Mouse (Mus musculus): ENCODE measurements around the gene Stx1b.
"Not testable (repeated sequence)": the region's sequence is repeated elsewhere in the genome, so short reads cannot be mapped to it uniquely, and the experiment has no call there.

The Stx1b gene

DNA sequence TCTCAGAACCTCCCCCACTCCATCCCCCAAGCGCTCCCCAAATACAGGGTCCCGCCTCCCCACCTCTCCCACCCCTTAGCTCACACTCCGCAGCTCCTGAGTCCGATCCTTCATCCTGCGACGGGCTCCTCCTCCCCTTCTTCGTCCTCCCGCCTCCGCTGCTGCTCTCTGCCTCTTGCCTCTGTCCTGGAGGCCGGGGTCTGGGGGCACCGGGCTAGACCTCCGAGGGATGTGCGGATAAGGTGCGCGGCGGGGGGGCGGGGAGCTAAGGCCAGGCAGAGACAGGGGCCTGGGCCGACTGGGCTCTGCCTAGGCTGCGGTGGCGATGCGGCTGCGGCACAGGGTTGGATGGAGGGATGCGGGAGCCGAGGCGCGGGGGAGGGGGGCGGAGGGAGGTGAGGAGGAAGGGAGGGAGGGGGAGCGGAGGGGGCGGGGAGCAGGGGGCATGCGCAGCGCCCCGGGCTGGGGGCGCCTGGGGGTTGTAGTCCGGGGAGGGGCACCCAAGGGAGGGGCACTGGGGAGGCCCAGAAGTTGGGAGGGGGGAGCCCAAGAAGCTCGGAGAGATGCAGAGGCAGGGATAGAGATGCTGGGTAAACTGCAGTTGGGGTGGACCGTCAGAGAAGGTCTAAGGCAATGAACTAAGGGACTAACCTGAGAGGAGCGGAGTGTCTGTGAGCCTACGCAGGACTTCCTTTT, at the start of gene Stx1b, which contains the start of gene Stx4a:
Gene Stx1b (minus strand): TSS at position 374 of the 696 bp plus-strand sequence.
Gene Stx4a (plus strand): TSS at position 119 of the 696 bp plus-strand sequence.
- peak; percentile 73 for DNase-seq (ENCODE audit: low spot score)

DNA sequence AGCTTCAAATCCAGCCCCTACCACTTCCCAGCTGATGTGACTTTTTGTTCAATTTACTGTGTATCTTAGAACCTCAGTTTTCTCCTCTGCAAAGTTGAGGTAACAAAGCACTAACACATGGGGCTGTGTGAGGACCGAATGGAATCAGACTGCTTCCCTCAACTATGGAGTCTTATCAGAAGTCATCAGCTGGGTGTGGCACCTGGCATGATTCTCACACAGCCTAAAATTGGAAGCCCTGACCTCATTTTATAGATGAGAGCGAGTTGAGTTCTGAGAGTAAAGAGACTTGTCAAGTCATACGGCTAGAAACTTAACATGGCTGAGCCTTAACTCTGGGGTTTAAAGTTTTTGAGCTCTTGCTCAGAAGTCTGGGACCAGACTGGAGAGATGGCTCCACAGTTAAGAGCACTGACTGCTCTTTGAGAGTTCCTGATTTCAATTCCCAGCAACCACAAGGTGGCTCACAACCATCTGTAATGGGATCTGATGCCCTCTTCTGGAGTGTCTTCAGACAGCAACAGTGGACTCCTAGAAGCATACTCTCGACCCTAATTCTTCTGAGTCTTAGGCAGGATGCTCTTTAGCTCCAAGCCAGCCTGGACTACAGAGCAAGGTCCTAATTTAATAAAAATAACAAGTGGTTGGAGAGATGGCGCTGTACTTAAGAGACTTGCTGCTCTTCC, 45.9 kb upstream of the Stx1b start:
- DNase-seq (ENCODE audit: low spot score), result peak; percentile 7

DNA sequence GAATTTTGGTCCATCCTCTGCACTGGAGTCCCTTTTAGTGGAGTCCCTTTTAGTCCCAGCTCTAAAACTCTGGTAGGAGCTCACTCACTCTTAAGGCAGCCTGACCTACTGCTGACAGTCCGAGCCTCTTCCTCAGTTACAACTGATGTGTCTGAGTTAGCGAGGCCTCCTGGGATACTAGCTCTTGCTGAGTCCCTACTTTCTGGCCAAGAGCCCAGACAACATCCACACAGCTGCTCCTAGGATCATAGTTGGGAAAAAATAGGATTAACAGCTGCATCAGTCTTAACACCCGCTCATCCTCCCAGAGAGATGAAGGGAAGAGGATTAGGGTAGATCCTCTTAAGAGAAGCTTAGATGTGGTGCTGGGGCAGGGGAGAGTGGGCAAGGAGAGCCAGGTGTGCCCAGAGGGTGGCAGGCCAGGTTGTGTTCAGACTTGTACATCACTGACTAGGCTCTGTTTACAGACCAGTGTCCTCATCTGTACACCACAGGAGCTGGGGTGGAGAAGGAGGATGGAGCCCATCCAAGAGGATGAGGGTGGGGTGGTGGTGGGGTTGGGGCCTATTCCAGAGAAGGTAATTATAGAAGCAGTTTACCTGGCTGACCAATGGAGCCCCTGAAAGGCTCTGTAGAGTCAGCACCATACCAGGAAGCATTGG, 44.9 kb upstream of the Stx1b start:
- peak; percentile 30 for DNase-seq (ENCODE audit: low spot score)

DNA sequence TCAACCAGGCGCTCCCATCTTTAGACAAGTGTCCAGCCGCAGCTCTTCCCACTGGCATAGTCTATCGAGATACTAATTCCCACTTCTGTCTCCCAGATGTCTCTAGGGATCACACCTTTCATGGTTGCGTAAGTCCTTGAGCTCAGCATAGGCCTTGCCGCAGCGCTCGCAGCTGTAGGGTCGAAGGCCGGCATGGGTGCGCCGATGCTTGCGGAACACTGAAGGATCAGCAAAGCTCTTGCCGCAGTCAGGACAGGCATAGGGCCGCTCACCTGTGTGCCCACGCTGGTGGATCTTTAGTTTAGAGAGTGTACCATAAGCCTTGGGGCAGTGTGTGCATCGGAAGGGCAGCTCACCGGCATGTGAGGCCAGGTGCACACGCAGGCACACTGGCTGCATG, 43.3 kb upstream of the Stx1b start:
- no peak for DNase-seq (ENCODE audit: low spot score)

DNA sequence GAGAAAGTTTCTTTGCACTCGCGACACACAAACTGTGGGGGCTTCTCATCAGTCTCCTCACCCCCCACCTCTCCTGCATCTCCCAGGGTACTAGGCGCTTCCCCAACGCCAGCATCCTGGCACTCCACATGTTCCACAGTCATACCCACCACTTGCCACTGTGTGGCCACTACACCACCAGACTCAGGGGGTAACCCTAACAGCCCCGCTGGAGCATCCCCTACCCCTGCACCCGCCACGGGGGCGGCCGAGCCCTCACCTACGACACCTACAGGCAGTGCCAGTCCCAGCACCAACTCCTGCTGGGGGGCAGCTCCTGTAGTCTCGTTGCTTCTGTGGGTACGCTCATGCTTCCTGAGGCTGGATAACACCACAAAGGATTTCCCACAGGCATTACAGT, 42.1 kb upstream of the Stx1b start:
- DNase-seq (ENCODE audit: low spot score), result no peak

DNA sequence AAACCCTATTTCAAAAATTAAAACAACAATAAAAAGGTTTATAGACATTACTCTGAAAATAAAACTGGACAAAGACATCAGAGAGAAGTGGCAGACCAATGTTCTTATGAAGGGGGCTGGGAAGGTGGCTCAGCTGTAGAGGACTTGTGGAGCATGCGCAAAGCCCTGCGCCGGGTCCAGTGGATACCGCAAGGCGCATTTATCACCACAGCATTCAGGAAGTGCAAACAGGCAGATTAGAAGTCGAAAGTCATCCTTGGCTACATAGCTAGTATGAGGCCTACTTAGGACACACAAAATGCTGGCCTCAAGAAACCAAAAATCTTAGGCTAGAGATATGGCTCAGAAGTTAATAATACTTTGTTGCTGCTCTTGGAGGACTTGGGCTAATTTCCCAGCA, 33.9 kb upstream of the Stx1b start:
- no peak for DNase-seq (ENCODE audit: low spot score)

DNA sequence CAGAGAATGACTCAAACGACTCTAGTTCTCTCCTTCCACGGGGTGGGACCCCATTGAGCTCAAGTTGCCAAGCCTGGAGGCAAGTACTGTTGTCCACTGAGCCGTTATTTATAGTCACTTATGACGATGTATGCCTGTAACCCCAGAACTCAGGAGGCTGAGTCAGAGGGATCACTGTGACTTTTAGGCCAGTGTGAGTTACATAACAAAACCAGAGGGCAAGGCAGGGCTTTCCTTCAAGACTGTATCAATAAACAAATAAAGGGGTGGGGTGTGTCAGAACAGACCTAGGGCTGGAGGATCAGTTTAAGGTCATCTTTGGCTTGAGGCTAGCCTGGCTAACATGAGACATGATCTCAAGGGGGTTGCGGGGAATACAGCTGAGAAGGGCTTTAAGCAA, 26.6 kb upstream of the Stx1b start:
- no peak for DNase-seq (ENCODE audit: low spot score)

DNA sequence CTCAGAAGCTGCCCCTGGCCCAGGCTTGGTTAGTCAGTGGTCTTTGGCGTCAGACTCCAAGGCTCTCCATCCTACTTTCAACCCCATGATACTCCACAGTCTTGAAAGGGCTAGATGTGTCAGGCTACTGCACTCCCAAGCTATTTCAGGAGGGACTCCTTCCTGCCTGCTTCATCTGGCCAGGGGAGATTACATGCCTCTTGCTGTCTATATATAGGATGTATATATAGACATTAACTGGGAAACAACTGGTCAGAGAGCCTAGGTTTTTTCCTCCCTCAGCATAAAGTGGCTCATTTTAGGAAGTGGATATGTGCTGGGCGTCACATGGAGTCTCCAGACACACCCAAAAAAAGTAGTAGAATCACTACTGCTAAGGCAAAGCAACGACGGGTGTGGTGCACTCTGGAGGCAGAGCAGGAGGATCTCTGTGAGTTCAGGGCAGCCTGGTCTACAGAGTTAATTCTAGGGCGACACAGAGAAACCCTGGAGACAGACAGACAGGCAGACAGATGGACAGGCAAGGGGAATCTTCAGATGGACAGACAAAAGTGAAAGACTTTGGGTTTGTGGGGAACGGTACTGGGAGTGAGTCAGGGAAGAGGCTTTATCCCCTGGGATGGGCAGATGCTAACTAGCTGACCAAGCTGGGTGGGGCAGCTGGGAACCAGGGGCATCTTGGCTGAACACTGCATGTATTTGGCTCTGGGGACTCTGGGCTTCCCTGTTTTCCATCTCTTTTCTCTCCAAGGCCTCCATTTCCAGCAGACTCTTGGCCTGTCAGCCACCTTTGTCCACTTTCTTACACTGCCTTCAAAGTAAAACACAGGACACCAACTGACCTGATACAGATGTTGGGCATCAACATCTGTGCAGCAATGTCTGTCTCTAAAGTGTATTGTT, 25.9 kb upstream of the Stx1b start:
- no peak for DNase-seq (ENCODE audit: low spot score)

DNA sequence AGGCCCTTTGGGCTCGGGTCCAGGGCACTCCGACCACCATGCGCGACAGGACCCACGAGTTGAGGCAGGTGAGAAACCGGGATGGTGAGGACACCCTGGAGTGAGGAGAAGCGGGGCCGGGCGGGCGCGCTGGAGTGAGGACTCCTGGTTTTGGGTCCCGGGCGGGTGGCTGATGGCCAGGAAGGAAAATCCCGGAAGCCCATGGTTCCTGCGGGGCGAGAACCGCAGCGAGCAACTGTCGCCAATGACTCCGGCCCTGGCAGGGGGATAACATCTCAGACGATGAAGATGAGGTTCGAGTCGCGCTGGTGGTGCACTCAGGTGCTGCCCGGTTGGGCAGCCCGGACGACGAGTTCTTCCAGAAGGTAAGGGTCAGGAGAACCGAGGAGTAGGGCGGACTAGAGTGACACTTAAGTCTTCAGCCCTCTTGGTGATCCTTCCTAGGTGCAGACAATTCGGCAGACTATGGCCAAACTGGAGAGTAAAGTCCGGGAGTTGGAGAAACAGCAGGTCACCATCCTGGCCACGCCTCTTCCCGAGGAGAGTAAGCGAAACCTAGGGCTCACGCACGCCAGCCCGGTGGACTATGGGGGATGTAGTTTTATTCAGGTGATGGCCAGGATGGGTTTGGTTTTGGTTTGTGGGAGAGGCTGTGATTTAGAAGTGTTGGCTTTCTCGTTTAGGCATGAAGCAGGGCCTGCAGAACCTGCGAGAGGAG, 17.8 kb upstream of the Stx1b start:
- DNase-seq (ENCODE audit: low spot score), result peak; percentile 81

DNA sequence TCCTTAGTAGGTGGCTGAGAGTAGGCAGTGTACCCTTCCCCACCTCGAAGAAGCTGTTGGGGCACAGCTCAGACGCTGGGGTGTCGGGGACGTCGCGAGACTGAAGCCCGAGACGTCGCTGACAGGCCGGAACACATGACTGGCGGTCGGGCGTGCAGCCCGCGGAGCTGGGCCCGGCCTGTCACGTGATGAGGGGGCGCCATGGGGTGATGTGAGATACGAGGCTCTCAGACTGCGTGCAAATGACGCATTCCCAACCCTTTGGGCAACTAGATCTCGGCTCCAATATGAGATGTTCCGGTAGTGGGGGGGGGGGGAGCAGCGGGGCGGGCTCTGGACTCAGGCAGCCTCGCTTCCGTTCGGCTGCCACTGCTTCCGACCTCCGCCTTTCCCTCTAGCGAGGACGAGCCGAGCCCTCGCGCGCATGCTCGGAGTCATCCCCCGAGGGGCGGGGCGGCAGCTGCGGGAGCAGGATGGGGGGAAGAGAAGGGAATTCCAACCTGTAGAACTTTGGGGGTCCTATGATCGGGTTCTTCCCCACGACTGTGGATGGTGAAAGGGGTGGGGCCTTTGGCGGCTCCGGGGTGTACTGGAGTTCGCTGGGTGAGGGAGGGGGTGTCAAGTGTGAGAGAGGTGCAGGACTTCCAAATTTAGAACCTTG, 17.1 kb upstream of the Stx1b start:
- peak; percentile 87 for DNase-seq (ENCODE audit: low spot score)

DNA sequence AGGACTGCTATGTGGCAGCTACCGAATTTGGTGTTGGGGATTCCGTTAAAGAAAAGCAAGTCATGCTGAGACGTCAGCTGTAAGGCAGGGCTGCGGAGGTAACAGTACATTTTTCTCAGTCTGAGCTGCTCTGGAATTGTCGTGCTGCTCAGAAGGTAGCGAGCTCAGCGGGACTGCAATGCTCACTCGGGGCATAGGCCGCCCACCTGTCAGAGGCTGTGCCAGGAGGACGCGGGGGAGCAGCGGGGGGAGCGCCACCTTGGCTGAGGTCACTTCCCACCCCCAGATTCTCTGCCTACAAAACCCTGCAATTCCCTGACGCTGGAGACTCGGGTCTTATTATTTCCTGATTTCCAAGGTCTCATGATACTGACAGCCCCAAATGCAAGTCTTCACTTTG, 16.5 kb upstream of the Stx1b start:
- no peak for DNase-seq (ENCODE audit: low spot score)

DNA sequence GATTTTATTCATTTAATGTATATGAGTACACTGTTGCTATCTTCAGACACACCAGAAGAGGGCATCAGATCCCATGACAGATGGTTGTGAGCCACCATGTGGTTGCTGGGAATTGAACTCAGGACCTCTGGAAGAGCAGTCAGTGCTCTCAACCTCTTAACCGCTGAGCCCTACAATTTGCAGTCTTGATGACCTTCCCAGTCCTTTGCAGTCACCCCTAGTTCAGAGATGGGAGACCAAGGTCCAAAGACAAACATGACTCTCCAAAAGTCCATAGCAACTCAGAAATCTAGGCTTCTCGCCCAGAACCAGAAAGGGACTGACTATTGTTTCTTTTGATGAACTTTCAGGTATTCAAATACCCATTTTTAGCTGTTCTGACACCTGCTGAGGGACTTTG, 15.7 kb upstream of the Stx1b start:
- not testable (repeated sequence) for DNase-seq (ENCODE audit: low spot score)

DNA sequence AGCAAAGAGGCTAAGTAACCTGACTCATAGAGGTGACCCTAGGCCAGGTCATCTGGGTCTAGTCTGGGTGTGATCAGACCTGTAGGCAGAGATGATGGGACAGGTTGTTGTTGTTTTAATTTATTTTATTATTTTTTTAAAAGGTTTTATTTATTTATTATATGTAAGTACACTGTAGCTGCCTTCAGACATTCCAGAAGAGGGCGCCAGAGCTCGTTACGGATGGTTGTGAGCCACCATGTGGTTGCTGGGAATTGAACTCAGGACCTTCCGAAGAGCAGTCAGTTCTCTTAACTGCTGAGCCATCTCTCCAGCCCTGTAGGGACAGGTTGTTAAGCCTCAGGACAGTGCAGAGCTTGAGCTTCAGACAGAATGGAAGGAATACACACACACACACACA, 13.5 kb upstream of the Stx1b start:
- not testable (repeated sequence) for DNase-seq (ENCODE audit: low spot score)

DNA sequence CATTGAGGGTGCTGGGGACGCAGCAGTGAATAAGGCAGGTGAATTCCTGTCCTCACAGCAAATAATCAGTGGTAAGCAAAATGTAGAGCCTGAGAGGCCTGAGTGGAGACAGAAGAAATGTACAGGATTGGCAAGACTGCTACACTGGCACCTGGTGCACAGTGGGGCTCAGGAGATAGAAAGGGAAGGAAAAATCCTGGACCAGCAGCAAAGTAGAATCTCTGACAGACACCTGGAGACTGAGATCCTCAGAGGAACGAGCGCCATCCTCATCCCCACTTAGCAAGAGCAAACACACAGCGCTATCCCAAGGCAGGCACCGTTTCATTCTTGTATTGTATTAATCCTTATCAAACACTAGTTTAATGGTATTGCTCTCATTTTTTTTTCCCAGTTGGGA, 13.1 kb upstream of the Stx1b start:
- no peak for DNase-seq (ENCODE audit: low spot score)

DNA sequence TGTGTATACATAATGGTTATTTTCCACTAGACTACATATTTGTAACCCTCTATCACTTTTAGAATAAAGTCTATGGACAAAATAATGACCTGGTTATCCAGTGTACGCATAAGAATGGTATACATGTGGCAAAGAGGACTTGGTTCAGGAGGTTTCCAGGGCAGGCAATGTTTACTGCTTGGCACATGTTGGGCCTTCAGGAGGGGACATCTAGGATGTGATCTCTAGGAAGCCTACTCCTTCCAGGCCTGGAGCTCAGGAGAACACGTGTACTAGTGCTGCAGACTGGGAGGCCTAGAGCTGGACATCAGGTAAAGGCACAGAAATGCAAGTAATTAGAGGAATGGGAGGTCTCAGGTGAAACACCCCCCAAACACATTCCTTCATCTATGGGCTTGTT, 11.2 kb upstream of the Stx1b start:
- DNase-seq (ENCODE audit: low spot score), result no peak

DNA sequence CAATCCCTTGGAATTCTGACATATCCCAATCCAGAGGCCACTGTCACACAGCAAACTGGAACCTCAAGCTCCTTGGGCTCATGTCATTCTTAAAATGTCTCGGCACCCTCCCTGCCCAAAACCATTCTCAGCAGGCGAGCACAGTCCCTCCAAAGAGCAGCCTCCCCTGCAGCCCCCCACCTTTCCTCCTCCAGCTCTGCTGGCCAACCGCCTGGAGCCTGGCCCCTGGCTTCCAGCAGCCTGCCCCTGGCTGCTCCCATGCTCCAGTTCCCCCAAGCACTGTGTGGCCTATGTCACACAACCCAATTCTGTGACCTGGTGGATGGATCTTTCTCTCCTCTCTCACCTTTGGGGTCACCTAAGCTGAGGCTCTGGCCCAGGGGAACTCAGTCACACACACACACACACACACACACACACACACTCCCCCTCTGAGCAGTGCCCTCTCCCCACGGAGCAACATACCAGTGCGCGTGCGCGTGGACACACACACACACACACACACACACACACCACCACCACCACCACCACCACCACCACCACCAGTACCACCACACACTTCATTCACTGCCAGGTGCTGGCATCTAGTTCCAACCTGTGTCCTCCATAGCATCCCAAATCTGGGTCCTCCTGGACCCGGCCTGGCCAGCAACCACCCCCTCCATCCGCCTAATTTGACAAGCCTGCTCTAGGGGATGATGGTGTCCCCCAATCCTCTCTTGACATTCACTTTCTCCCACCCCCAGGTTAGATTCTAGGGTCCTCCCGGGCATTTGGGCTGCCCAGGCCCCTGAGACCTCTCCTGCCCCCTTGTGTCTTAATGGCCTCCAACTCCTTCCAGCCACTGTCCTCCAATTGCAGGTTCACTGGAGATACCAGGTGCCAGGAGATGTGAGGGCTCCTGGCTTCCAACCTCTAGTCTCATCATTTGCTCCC, 845 bp downstream of the Stx1b start:
- DNase-seq (ENCODE audit: low spot score), result peak; percentile 42

DNA sequence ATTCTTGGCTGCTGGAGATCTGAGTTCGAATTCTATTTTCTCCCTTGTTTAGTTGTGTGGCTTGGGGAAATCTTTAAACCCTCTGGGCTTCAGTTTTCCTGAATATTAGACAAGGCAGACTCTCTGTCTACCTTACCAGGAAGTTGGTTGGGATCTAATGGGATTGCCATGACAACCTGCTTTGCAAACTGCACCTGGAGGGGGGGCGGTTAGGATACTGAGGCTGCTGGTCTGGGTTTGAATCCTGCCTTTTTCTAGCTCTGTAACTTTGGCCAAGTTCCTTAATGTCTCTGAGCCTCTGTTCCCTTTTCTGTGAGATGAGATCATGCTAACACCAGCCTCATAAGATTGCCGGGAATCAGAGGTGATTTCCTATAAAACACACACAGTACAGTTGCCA, 1.9 kb downstream of the Stx1b start:
- no peak for DNase-seq (ENCODE audit: low spot score)

DNA sequence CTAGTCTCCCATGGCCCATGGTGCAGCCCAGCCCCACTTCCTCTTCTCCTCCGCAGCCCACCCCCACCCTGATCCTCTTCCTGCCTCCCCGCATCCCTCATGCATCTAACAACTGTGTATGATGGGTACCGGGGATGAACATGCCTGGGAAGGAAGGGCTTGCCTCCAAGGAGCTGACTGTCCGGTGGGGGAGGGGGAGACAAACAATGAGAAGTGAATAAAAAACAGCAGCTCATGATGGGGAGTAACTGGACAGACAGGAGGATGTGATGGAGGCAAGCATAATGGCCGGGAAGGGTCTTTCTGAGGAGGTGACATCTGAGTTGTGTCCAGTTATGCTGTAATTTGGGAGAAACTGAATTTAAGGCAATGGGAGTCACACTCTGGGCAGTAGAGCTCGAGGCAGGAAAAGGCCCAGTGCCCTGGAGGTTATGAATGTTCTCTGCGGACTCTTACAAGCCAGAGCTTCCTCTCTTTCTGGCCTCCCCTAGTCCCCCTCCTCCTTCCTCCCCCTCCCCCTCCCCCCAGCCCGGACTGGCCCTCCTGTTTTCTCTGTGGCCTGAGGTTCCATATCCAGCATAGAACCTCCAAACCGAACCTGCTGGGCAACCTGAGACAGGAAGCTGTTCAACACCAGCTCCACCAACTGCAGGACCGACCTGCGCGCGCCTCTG, 3.4 kb downstream of the Stx1b start:
- no peak for DNase-seq (ENCODE audit: low spot score)

DNA sequence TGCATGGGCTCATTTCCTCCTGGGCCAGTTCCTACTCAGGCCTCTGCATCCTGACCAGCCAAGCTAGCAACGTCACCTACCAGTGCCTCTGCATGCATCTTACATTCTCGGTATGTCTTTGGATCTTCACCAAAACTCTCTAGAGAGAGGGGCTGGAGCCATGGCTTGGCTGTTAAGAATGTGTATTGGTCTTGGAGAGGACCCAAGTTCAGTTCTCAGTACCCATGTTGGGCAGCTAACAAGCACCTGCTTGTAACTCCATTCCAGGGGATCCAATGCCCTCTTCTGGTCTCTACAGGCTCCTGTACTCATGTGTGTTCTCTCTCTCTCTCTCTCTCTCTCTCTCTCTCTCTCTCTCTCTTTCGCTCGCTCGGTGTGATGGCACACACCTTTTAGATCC, 6.6 kb downstream of the Stx1b start:
- no peak for DNase-seq (ENCODE audit: low spot score)
